Mouse (Mus musculus) heart, embryonic 10.5 days (tissue): ENCODE data around the gene Cox6a2. TPM values are rescaled to one million over a fixed set of nuclear protein-coding genes. Genes with fewer than 3 reads are reported as not detected.
A peak's percentile ranks its signal among the peaks of the same experiment; 100 is the strongest.

Experiments used
- DNase-seq: peaks from one replicate; pipeline ENCODE4 v3.0.0-alpha.2; 2017; ENCODE audit warnings: low spot score
- H3K27ac ChIP-seq: fragments of 300-500 bp; sonication (generic); 2 replicates; pipeline ENCODE4 v1.5.1; 2016; ENCODE audit warnings: mild to moderate bottlenecking
- H3K27me3 ChIP-seq: fragments of 300-500 bp; sonication (generic); 2 replicates; pipeline ENCODE4 v1.6.1; 2016; ENCODE audit warnings: mild to moderate bottlenecking; ENCODE audit not compliant: poor library complexity, insufficient read depth, severe bottlenecking
- H3K36me3 ChIP-seq: fragments of 300-500 bp; sonication (generic); 2 replicates; pipeline ENCODE4 v1.6.1; 2016; ENCODE audit warnings: mild to moderate bottlenecking, moderate library complexity
- H3K4me1 ChIP-seq: fragments of 300-500 bp; sonication (generic); 2 replicates; pipeline ENCODE4 v1.6.1; 2016; ENCODE audit warnings: mild to moderate bottlenecking
- H3K4me3 ChIP-seq: fragments of 300-500 bp; sonication (generic); 2 replicates; pipeline ENCODE4 v1.5.1; 2016; ENCODE audit warnings: mild to moderate bottlenecking, moderate library complexity
- H3K9me3 ChIP-seq: fragments of 300-500 bp; sonication (generic); 2 replicates; pipeline ENCODE4 v1.6.1; 2016; ENCODE audit warnings: mild to moderate bottlenecking, moderate library complexity
- WGBS: fragments of 180-500 bp; shearing (Covaris S2); methylation state at CpG from one replicate; pipeline ENCODE4 v1.1.7; 2016; 5-methylcytosine and 5-hydroxymethylcytosine counted together
- polyA plus RNA-seq: library from polyadenylated mRNA; unstranded; fragments of >200 nt; fragmentation: Nextera tagmentation; extraction: Ambion mirVana; gene quantifications from 2 replicates; pipeline ENCODE4 v1.2.1, GENCODE M21; 2016

Gene Cox6a2
- polyA plus RNA-seq = 258 and 459 TPM in 2 replicates

GRCm38 (mm10) chr7:128206152-128206551 lies at the start of gene Cox6a2:
TSS of gene Cox6a2 (minus strand) at chr7:128206387.
- peaks cover 4% of the 10 kb centered on the region; the same call in 1 of the 2 replicates for H3K4me1 ChIP-seq
- WGBS = 36% methylated on average over 6 of the region's 6 CpGs
- no peak for DNase-seq
- no peaks in the 10 kb centered on the region for H3K9me3 ChIP-seq
- no peaks in the 10 kb centered on the region for H3K27me3 ChIP-seq
- H3K27ac ChIP-seq = peak within 1 kb of the TSS; percentile 90
- H3K4me3 ChIP-seq = peak within 1 kb of the TSS; percentile 59
- peaks cover 4% of the 10 kb centered on the region; the same call in 1 of the 2 replicates for H3K36me3 ChIP-seq

GRCm38 (mm10) chr7:128255757-128256156 lies 49.6 kb upstream of the Cox6a2 start:
- H3K27ac ChIP-seq = no peak overlapping the region
- no peak for DNase-seq
- WGBS = 87% methylated on average over 5 of the region's 5 CpGs
- peaks cover 34% of the 10 kb centered on the region for H3K36me3 ChIP-seq
- H3K4me1 ChIP-seq = peaks cover 33% of the 10 kb centered on the region
- no peaks in the 10 kb centered on the region for H3K9me3 ChIP-seq
- H3K4me3 ChIP-seq = no peak overlapping the region
- no peaks in the 10 kb centered on the region for H3K27me3 ChIP-seq

DNA sequence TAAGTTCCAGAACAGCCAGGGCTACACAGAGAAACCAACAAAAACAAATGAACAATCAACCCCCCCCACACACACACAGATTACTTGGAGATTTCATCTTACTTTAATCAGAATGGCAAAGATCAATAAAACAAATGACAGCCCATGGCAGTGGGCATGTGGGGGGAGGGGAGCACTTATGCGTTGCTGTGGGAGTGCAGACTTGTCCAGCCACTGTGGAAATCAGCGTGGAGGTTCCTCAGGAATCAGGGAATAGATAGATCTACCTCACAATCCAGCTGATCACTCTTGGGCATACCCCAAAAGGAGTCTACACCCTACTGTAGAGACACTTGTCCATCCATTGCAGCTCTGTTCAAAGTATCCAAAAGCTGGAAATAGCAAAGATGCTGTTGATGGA lies 48.8 kb upstream of the Cox6a2 start:
- peaks cover 35% of the 10 kb centered on the region for H3K4me1 ChIP-seq
- 62% methylated on average over 2 of the region's 2 CpGs for WGBS
- H3K27me3 ChIP-seq = no peaks in the 10 kb centered on the region
- no peak for DNase-seq
- peaks cover 41% of the 10 kb centered on the region for H3K36me3 ChIP-seq
- H3K9me3 ChIP-seq = no peaks in the 10 kb centered on the region
- no peak overlapping the region for H3K27ac ChIP-seq
- H3K4me3 ChIP-seq = no peak overlapping the region

GRCm38 (mm10) chr7:128252609-128253008 lies 46.4 kb upstream of the Cox6a2 start:
- Histone ChIP-seq H3K9me3 (no peaks in the 10 kb centered on the region), H3K27ac (no peak overlapping the region), H3K4me3 (0 out of 2 replicates have a peak overlapping the region, but pooled peaks have one; percentile 17), H3K36me3 (peaks cover 61% of the 10 kb centered on the region), H3K4me1 (peaks cover 47% of the 10 kb centered on the region), H3K27me3 (no peaks in the 10 kb centered on the region)
- 27% methylated on average over 24 of the region's 24 CpGs for WGBS
- DNase-seq = peak; percentile 76

DNA sequence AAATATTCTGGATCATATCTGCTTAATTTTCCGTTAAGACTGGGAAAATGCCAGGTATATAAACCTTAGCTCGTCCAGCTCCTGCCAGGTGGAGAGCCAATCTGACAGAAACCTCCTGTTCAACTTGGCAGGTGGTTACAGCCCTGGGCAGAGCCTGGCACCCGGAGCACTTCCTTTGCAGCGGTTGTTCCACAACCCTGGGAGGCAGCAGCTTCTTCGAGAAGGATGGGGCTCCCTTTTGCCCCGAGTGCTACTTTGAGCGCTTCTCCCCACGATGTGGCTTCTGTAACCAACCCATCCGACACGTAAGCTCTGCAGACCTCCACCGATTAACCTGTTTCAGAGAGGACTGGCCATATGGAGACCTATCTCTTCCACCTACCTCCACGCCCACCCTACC lies 45.8 kb upstream of the Cox6a2 start:
- 0 out of 2 replicates have a peak overlapping the region, but pooled peaks have one; percentile 17 for H3K4me3 ChIP-seq
- WGBS = 64% methylated on average over 12 of the region's 12 CpGs
- H3K36me3 ChIP-seq = peaks cover 61% of the 10 kb centered on the region
- peaks cover 42% of the 10 kb centered on the region for H3K4me1 ChIP-seq
- DNase-seq = no peak
- no peaks in the 10 kb centered on the region for H3K27me3 ChIP-seq
- no peaks in the 10 kb centered on the region for H3K9me3 ChIP-seq
- H3K27ac ChIP-seq = no peak overlapping the region

- no peak for DNase-seq
- no peaks in the 10 kb centered on the region for H3K27me3 ChIP-seq
- H3K4me1 ChIP-seq = peaks cover 49% of the 10 kb centered on the region
- H3K4me3 ChIP-seq = 0 out of 2 replicates have a peak overlapping the region, but pooled peaks have one; percentile 5
- 89% methylated on average over 5 of the region's 5 CpGs for WGBS
- no peaks in the 10 kb centered on the region for H3K9me3 ChIP-seq
- peaks cover 67% of the 10 kb centered on the region for H3K36me3 ChIP-seq
- no peak overlapping the region for H3K27ac ChIP-seq
Measured at GRCm38 (mm10) chr7:128249998-128250397, 43.8 kb upstream of the Cox6a2 start.

DNA sequence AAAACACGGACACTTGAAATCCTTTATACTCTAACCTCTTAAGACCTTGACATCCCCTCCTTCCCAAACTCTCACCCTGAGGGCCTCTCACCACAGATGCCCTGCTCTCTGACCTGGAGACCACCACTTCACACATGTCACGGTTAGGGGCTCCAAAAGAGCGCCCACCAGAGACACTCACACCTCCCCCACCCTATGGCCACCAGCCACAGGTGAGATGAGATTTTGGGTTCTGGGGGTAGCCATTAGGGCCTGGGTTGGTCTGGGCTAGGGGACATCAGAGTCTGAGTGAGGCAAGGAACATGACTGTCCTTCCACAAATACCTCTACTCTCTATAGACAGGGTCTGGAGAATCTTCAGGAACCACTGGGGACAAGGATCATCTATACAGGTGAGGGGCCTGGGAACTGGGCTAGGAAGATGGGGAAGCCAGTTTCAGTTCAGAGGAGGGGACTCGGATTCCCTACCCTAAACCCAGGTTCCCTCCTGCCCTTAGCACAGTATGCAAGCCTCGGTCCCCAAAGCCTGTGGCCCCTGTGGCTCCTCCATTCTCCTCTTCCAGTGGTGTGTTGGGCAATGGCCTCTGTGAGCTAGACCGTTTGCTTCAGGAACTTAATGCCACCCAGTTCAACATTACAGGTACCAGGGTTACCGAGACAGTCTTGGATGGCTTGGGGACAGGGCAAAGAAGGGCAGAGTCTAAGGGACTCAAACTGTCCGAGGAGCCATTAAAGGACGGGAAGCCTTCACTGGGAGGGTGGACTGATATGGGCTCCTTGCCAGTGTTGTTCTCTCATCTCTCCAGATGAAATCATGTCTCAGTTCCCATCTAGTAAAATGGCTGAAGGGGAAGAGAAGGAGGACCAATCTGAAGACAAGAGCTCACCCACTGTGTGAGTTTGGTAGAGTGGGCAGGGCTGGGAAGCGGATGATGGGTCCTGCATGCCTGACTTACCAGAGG lies 42.2 kb upstream of the Cox6a2 start:
- no peak for DNase-seq
- Histone ChIP-seq H3K4me3 (peak overlapping the region; percentile 78), H3K4me1 (peaks cover 60% of the 10 kb centered on the region), H3K27me3 (no peaks in the 10 kb centered on the region), H3K36me3 (peaks cover 71% of the 10 kb centered on the region), H3K9me3 (no peaks in the 10 kb centered on the region), H3K27ac (peak overlapping the region; percentile 94; the same call in 1 of the 2 replicates)
- 76% methylated on average over 10 of the region's 10 CpGs for WGBS

DNA sequence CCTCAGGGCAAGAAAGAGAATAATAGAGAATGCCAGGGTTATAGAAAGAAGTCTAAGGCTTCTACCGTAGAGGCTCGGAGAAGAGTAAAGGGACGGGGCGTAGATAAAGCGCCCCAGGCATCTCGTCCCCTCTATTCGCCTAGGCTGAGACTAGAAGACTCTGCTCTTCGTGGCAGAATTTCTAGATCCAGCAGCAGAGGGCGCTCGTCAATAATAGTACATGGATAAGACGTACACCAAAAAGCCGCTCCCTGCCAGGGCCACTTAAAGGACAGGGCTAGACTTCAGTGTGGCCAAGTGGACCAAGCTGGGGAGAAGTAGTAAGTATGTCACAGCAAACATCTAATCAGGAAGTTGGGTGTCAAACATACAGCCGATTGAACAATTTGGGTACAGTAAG lies 41.3 kb upstream of the Cox6a2 start:
- H3K36me3 ChIP-seq = peaks cover 71% of the 10 kb centered on the region
- DNase-seq = peak; percentile 94
- 2% methylated on average over 13 of the region's 13 CpGs for WGBS
- H3K27me3 ChIP-seq = no peaks in the 10 kb centered on the region
- H3K27ac ChIP-seq = peak overlapping the region; percentile 94
- H3K4me1 ChIP-seq = peaks cover 57% of the 10 kb centered on the region
- H3K9me3 ChIP-seq = no peaks in the 10 kb centered on the region
- H3K4me3 ChIP-seq = peak overlapping the region; percentile 78

DNA sequence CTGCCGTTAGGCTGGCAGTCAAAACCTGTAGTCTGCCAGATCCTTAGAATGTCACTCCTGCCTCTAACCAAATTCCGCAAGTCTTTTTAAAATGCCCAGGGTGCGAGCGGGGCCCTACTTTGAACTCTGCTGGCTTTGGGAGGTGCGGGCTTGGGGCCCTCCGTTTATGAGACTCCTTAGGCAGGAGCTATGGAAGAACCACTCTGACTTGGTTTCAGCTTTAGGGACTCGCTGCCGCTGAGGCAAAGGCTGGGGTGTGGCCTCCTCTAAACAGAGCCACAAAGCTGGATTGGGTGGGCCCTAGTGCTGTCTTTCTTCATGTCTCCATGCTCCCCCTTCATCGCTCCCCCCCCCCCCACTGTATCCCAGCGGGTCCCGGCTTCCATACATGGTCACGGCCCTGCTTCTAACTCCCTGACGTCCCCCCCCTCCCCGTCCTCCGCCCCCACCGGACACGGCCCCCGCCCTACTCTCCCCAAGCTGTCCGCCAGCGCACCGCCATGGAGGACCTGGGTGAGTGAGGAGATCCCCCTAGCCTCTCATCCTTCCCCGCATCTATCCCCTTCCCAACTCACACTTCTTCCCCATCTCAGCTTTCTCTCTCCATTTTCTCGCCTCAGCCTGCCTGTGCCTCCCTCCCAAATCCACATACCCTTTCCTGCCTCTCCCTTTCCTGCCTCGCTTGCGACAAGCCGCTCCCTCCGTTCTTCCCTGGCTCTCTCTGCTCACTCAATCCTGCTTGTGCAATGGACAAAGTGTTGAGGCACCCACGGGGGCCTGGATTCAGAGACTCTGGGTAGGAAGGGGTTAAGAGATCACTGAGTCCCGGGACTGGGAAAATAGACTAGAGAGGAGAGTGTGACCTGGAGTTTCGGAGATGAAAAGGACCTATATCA lies 40.6 kb upstream of the Cox6a2 start, which contains the start of gene Tgfb1i1:
Gene Tgfb1i1, plus strand, starts transcription at position 317 of the 896 bp plus-strand sequence.
- H3K4me1 ChIP-seq = peaks cover 50% of the 10 kb centered on the region
- H3K4me3 ChIP-seq = peak within 1 kb of the TSS; percentile 78
- H3K27me3 ChIP-seq = no peaks in the 10 kb centered on the region
- peaks cover 71% of the 10 kb centered on the region for H3K36me3 ChIP-seq
- WGBS = 4% methylated on average over 27 of the region's 30 CpGs
- peak within 1 kb of the TSS; percentile 94 for H3K27ac ChIP-seq
- no peaks in the 10 kb centered on the region for H3K9me3 ChIP-seq
- peak; percentile 94 for DNase-seq

GRCm38 (mm10) chr7:128245547-128245946 lies 39.4 kb upstream of the Cox6a2 start:
- H3K27ac ChIP-seq = peak overlapping the region; percentile 94
- WGBS = 91% methylated on average over 4 of the region's 4 CpGs
- no peak overlapping the region for H3K4me3 ChIP-seq
- no peaks in the 10 kb centered on the region for H3K27me3 ChIP-seq
- H3K4me1 ChIP-seq = peaks cover 49% of the 10 kb centered on the region
- no peaks in the 10 kb centered on the region for H3K9me3 ChIP-seq
- DNase-seq = no peak
- peaks cover 72% of the 10 kb centered on the region for H3K36me3 ChIP-seq

DNA sequence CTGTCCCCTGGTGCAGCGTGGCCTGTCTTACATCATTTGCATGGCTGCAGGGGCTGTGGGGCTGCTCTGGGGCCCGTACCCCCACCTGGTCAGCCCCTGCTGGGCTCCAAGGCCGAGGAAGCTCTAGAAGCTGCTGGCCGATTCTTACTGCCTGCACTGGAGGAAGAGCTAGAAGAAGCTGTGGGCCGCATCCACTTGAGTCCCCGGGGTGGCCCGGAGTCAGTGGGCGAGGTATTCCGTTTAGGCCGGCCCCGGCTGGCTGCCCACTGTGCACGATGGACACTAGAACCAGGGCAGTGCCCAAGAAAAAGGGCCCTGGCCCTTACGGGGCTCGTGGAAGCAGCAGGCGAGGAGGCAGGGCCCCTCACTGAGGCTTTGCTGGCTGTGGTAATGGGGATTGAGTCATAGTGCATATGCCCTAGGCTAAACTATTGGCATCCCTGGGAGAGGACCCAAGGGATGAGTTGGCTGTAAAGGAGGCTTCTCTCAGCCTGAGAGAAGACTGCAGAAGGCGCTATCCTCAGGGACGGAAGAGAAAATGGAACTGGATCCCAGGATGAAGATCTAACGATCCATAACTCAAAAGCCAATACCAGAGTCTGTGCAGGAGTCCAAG lies 38.3 kb upstream of the Cox6a2 start:
- WGBS = 89% methylated on average over 18 of the region's 18 CpGs
- no peak overlapping the region for H3K4me3 ChIP-seq
- no peaks in the 10 kb centered on the region for H3K9me3 ChIP-seq
- no peaks in the 10 kb centered on the region for H3K27me3 ChIP-seq
- H3K4me1 ChIP-seq = peaks cover 55% of the 10 kb centered on the region
- DNase-seq = no peak
- H3K36me3 ChIP-seq = peaks cover 72% of the 10 kb centered on the region
- H3K27ac ChIP-seq = peak overlapping the region; percentile 5

DNA sequence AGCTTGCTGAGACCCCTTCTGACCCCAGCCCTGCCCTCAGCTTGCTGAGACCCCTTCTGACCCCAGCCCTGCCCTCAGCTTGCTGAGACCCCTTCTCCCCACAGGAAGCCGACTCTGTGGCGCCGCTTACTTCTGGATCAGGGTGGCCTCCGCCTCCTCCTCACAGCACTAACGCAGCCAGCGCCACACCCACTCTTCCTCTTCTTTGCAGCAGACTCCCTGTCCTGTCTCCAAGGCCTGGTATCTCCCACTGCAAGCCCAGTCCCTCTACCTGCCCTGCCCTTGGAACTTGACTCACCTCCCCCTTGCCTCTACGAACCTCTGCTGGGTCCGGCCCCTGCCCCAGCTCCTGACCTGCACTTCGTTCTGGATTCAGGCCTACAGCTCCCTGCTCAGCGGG lies 37.7 kb upstream of the Cox6a2 start:
- Histone ChIP-seq H3K36me3 (peaks cover 67% of the 10 kb centered on the region), H3K27me3 (no peaks in the 10 kb centered on the region)
- WGBS = 80% methylated on average over 10 of the region's 10 CpGs

More for the DNA sequence above, 37.7 kb upstream of the Cox6a2 start:
- DNase-seq = no peak
- Histone ChIP-seq H3K27ac (peak overlapping the region; percentile 5), H3K9me3 (no peaks in the 10 kb centered on the region), H3K4me3 (no peak overlapping the region), H3K4me1 (peaks cover 57% of the 10 kb centered on the region)
